Mouse (Mus musculus) midbrain, postnatal 0 days (tissue): ENCODE results near the gene Dctn2. TPM values are rescaled to one million over a fixed set of nuclear protein-coding genes. Genes with fewer than 3 reads are reported as not detected.

Experiments used
- ATAC-seq: fragments of 200-750 bp; cut with Nextera tagmentation; 2 replicates; pipeline ENCODE4 v1.8.0; 2017; ENCODE audit warnings: moderate number of reproducible peaks, mild to moderate bottlenecking, moderate TSS enrichment, moderate library complexity; ENCODE audit not compliant: low FRiP score
- DNase-seq: peaks from one replicate; pipeline ENCODE4 v3.0.0-alpha.2; 2015; ENCODE audit warnings: low spot score
- H3K27ac ChIP-seq: fragments of 300-500 bp; sonication (generic); 2 replicates; pipeline ENCODE4 v1.5.1; 2014; ENCODE audit warnings: low read depth, mild to moderate bottlenecking, low read length, mixed read lengths
- H3K27me3 ChIP-seq: fragments of 300-500 bp; sonication (generic); 2 replicates; pipeline ENCODE4 v1.6.1; 2014; ENCODE audit warnings: low read length, control low read depth, mixed read lengths; ENCODE audit not compliant: insufficient read depth
- H3K36me3 ChIP-seq: fragments of 300-500 bp; sonication (generic); 2 replicates; pipeline ENCODE4 v1.6.1; 2014; ENCODE audit warnings: low read length, control low read depth, mixed read lengths; ENCODE audit not compliant: insufficient read depth
- H3K4me1 ChIP-seq: fragments of 300-500 bp; sonication (generic); 2 replicates; pipeline ENCODE4 v1.6.1; 2014; ENCODE audit warnings: mild to moderate bottlenecking, control low read depth, antibody characterized with exemption, low read length, mixed read lengths; ENCODE audit not compliant: insufficient read depth
- H3K4me2 ChIP-seq: fragments of 300-500 bp; sonication (generic); 2 replicates; pipeline ENCODE4 v1.6.1; 2014; ENCODE audit warnings: low read depth, mild to moderate bottlenecking, low read length, mixed read lengths; ENCODE audit not compliant: poor library complexity, severe bottlenecking
- H3K4me3 ChIP-seq: fragments of 300-500 bp; sonication (generic); 2 replicates; pipeline ENCODE4 v1.5.1; 2014; ENCODE audit warnings: low read depth, mild to moderate bottlenecking, low read length, moderate library complexity
- H3K9ac ChIP-seq: fragments of 300-500 bp; sonication (generic); replicated peaks from 2 replicates; pipeline ENCODE4 v1.6.1; 2014; ENCODE audit warnings: mild to moderate bottlenecking, low read length, moderate library complexity, mixed read lengths; ENCODE audit not compliant: poor library complexity, severe bottlenecking
- H3K9me3 ChIP-seq: fragments of 300-500 bp; sonication (generic); 2 replicates; pipeline ENCODE4 v1.6.1; 2016; ENCODE audit warnings: low read length, control low read depth
- CTCF ChIP-seq: IDR thresholded peaks from 2 replicates; pipeline ENCODE4 v1.5.1; 2016; ENCODE audit warnings: antibody characterized with exemption, mild to moderate bottlenecking
- WGBS: fragments of 180-500 bp; shearing (Covaris S2); extraction: QIAGEN DNeasy Blood & Tissue Kit; methylation state at CpG from one replicate; pipeline ENCODE4 v1.1.7; 2014; 5-methylcytosine and 5-hydroxymethylcytosine counted together
- polyA plus RNA-seq: library from polyadenylated mRNA; unstranded; fragments of >200 nt; fragmentation: Nextera tagmentation; extraction: Ambion mirVana; gene quantifications from 2 replicates; pipeline ENCODE4 v1.2.1, GENCODE M21; 2015
- total RNA-seq: library from RNA; depleted of rRNA; stranded (reverse); fragments of >200 nt; gene quantifications from 2 replicates; pipeline ENCODE4 v1.2.3, GENCODE M21; 2014; rRNA removed

Gene Dctn2
- total RNA-seq = 274 and 309 TPM in 2 replicates
- 318 and 345 TPM in 2 replicates for polyA plus RNA-seq

DNA sequence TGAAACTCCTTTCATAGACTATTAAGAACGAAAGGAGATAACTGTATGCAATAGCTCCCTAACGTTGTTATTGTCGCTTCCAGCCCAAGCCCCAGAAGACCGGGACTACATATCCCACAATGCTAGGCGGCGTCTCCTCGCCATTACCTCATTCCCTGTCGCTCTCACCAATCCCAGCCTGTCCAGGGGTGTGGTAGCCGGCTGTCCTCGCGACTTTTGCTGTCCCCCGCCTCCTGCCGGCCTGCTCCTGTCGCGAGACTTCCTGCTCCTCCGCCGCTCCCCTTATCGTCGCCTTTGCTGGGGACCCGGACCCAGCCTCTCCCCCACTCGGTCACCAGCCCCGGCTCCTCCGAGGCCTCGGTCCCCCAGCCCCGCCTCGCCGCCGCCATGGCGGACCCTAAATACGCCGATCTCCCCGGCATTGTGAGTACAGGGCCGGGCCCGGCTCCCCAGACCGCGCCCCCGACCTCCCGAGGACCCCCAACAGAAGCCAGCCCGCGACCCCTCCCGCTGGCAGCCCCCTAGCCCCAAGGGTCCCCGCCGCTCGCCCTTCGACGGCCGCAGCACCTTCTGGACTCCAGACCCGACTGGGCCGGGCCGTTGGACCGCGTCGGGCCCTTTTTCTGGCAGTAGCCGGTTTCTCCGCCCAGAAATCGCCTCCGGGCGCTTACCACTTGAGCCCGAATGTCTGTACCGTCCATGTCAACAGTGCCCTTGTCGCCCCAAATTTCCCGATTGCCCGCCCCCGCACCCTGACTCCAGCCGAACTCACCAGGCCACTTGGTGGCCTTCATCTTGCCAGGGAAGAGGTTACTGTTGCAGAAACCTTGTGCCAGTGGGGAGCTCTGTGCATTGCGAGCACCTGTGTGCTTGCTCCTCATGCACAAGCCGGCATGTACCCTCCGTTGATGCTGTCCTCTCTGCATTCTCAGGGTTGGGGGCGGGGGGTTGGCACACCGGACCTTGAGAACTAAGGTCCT is at the start of gene Dctn2:
Gene Dctn2 (plus strand): TSS at position 257 of the 980 bp plus-strand sequence.
- ATAC-seq (peak; percentile 96), DNase-seq (peak; percentile 98)
- Histone ChIP-seq H3K4me2 (peak within 1 kb of the TSS; percentile 84), H3K9ac (peak within 1 kb of the TSS; percentile 98), H3K27me3 (no peaks in the 10 kb centered on the region), H3K36me3 (peaks cover 20% of the 10 kb centered on the region), H3K4me3 (peak within 1 kb of the TSS; percentile 86), H3K27ac (peak within 1 kb of the TSS; percentile 94), H3K9me3 (no peaks in the 10 kb centered on the region), H3K4me1 (peaks cover 12% of the 10 kb centered on the region; the same call in 1 of the 2 replicates)
- under 1% methylated on average over 70 of the region's 70 CpGs for WGBS
- peak; percentile 39; the same call in 1 of the 2 replicates for TF ChIP-seq CTCF

DNA sequence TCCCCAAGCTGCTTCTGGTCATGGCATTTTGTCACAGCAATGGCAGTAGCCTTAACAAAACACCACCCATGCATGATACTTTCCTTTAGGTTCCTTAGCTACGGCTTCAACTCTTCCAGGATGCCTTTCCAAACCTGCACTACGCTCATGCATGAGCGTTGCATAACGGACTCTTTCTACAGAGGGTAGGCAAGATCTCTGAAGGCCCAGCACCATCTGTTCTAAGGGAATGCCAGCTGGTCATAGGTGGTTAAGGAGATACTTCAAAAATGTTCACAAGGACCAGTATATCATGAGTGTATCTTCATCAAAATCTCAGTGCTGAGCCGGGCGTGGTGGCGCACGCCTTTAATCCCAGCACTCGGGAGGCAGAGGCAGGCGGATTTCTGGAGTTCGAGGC is 49.7 kb upstream of the Dctn2 start:
- DNase-seq (no peak), ATAC-seq (no peak)
- Histone ChIP-seq H3K27ac (no peak overlapping the region), H3K9ac (no peak overlapping the region), H3K4me1 (no peaks in the 10 kb centered on the region), H3K9me3 (no peaks in the 10 kb centered on the region), H3K27me3 (no peaks in the 10 kb centered on the region), H3K36me3 (no peaks in the 10 kb centered on the region), H3K4me3 (no peak overlapping the region), H3K4me2 (no peak overlapping the region)
- WGBS = 95% methylated on average over 11 of the region's 11 CpGs
- no peak for TF ChIP-seq CTCF

DNA sequence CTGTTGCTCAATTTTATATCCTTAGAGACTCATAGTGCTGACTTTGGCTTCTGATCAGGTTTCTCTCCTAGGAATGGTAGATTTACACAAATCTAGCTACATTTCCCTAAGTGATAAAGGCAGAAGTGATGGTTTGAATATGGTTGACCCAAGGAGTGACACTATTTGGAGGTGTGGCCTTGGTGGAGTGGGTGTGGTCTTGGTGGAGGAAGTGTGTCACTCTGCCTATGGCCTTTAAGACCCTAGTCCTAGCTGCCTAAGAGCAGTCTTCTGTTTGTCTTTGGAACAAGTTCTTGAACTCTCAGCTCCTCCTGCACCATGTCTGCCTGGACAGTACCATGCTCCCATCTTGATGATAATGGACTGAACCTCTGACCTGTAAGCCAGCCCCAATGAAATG is 49.0 kb upstream of the Dctn2 start:
- no peak for ATAC-seq
- H3K36me3 ChIP-seq = no peaks in the 10 kb centered on the region
- H3K9me3 ChIP-seq = no peaks in the 10 kb centered on the region
- no peak for TF ChIP-seq CTCF
- H3K4me2 ChIP-seq = no peak overlapping the region
- no peak overlapping the region for H3K4me3 ChIP-seq
- no peaks in the 10 kb centered on the region for H3K27me3 ChIP-seq
- H3K4me1 ChIP-seq = no peaks in the 10 kb centered on the region
- DNase-seq = no peak
- no peak overlapping the region for H3K27ac ChIP-seq
- H3K9ac ChIP-seq = no peak overlapping the region

DNA sequence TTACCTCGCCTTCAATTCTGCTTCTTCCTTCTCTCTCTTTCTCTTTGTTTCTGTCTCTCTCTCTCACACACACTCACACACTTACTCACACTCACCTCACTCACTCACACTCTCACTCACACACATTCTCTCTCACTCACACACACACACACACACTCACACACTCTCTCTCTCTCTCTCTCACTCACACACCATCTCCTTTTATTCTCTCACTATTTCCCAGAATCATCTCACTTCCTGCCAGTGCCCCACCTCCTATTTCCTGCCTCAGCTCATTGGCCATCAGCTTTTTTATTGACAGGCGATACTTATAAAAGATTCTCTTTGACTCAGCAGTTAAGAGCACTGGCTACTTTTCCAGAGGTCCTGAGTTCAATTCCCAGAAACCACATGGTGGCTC is 47.8 kb upstream of the Dctn2 start:
- H3K36me3 ChIP-seq = no peaks in the 10 kb centered on the region
- TF ChIP-seq CTCF = no peak
- 93% methylated on average over 2 of the region's 2 CpGs for WGBS
- no peaks in the 10 kb centered on the region for H3K4me1 ChIP-seq
- H3K27ac ChIP-seq = no peak overlapping the region
- H3K4me2 ChIP-seq = no peak overlapping the region
- DNase-seq (no peak), ATAC-seq (no peak)
- no peaks in the 10 kb centered on the region for H3K27me3 ChIP-seq
- no peak overlapping the region for H3K4me3 ChIP-seq
- no peak overlapping the region for H3K9ac ChIP-seq
- H3K9me3 ChIP-seq = no peaks in the 10 kb centered on the region

GRCm38 (mm10) chr10:127225213-127225612 is 41.0 kb upstream of the Dctn2 start:
- ATAC-seq = no peak
- Histone ChIP-seq H3K4me1 (no peaks in the 10 kb centered on the region), H3K4me2 (no peak overlapping the region), H3K27me3 (no peaks in the 10 kb centered on the region), H3K27ac (no peak overlapping the region), H3K9ac (no peak overlapping the region), H3K36me3 (peaks cover 31% of the 10 kb centered on the region), H3K4me3 (no peak overlapping the region), H3K9me3 (no peaks in the 10 kb centered on the region)
- TF ChIP-seq CTCF = no peak
- WGBS = 21% methylated on average over 6 of the region's 6 CpGs
- no peak for DNase-seq

GRCm38 (mm10) chr10:127225732-127226131 is 40.4 kb upstream of the Dctn2 start:
- WGBS = 21% methylated on average over 10 of the region's 10 CpGs
- no peak for TF ChIP-seq CTCF
- no peaks in the 10 kb centered on the region for H3K9me3 ChIP-seq
- no peaks in the 10 kb centered on the region for H3K27me3 ChIP-seq
- H3K4me3 ChIP-seq = no peak overlapping the region
- H3K4me1 ChIP-seq = no peaks in the 10 kb centered on the region
- peaks cover 36% of the 10 kb centered on the region for H3K36me3 ChIP-seq
- no peak overlapping the region for H3K4me2 ChIP-seq
- no peak overlapping the region for H3K27ac ChIP-seq
- H3K9ac ChIP-seq = no peak overlapping the region
- DNase-seq = no peak
- ATAC-seq = no peak
